Mouse (Mus musculus): ENCODE results near the gene Hs3st3b1.

Gene Hs3st3b1

GRCm38 (mm10) chr11:63880296-63880695, 41.8 kb downstream of the Hs3st3b1 start:
- DNase-seq, result no peak

- DNase-seq, result no peak
These were observed 42.8 kb downstream of the Hs3st3b1 start for GRCm38 (mm10) chr11:63879261-63879660.

- DNase-seq, result no peak
These were observed 43.5 kb downstream of the Hs3st3b1 start for GRCm38 (mm10) chr11:63878616-63879015.

GRCm38 (mm10) chr11:63862746-63863145, 59.3 kb downstream of the Hs3st3b1 start:
- DNase-seq, result no peak

DNA sequence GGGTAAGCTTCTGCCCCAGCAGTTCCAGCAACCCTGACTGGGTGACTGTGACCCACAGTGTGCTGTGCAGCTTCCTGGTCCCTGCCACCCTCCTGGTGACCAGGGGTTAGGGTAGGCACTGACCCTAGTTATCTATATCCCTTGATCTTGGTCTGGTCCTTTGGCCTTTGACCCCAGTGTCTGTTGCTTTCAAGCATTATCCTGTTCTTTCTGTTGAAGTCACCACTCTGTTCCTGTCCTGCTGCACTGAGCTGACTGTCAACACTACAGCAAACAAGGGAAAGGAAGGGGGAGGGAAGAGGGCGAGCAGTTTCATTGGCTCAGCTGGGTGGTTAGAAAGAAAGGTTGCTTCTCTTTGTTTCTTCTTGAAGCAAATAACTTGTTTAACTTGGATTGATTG, 60.1 kb downstream of the Hs3st3b1 start:
- DNase-seq, result no peak

DNA sequence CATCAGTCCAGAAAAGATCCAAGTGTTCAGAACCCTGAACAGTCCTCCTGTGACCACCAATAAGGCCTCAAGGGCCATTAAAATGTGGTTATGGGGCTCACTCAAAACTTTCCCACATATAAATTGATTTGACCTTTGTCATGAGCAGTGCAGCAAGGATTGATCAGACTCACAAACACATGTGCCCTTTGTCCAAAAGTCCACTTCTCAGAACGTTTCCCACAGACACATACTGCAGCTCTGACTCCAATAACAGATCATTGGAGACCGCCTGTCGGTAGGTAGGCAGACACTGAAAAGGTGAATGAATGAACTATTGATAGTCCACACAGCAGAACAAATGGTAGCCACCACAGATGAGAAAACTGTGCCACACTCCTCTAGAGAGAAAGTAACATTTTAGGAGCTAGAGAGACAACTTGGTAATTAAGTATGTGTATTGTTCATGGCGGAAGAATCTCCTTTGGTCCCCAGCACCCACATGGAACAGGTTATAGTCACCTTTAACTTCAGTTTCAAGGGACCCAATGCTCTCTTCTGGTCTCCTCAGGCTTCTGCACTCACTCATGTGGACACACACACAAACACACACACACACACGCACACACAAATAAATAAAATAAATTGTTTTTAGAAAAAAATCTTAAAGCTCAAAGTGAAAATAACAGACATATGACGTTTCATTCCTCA, 70.9 kb downstream of the Hs3st3b1 start:
- DNase-seq, result no peak

GRCm38 (mm10) chr11:63850261-63850660, 71.8 kb downstream of the Hs3st3b1 start:
- DNase-seq, result no peak

DNA sequence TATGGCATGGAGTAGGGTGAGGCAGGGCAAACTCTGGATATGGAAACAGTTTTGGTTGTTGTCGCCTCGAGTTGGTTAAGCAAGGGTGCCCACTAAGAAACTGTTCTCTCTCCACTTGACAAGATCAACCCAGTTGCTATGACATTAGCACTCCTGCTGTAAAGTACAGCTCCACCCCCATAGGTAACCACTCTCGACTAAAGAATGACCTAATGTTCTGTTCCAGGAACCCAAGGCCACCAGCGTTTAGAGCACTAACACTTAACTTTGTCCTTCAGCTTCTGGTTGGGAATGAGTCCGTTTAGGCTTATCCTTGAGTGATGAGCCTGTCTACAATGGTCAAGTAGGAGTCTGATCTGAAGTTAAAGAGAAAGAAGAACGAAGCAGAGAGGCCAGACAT, 76.7 kb downstream of the Hs3st3b1 start:
- DNase-seq, result no peak

- no peak for DNase-seq
These were observed 77.4 kb downstream of the Hs3st3b1 start for GRCm38 (mm10) chr11:63844701-63845100.

GRCm38 (mm10) chr11:63837526-63837925, 84.6 kb downstream of the Hs3st3b1 start:
- DNase-seq, result no peak
